Mouse (Mus musculus) liver (tissue): ENCODE results near the gene Mgat4a.

Experiments
- DNase-seq: peaks from one replicate; pipeline ENCODE4 v3.0.0-alpha.2; 2020; ENCODE audit warnings: mixed read lengths

Gene Mgat4a

GRCm38 (mm10) chr1:37495104-37495503 lies 45.7 kb downstream of the Mgat4a start:
- no peak for DNase-seq

- peak; percentile 23 for DNase-seq
Observed at GRCm38 (mm10) chr1:37491672-37492071, 49.1 kb downstream of the Mgat4a start.

- no peak for DNase-seq
Observed at GRCm38 (mm10) chr1:37490691-37491212, 50.1 kb downstream of the Mgat4a start.

- no peak for DNase-seq
Observed at GRCm38 (mm10) chr1:37488531-37488930, 52.3 kb downstream of the Mgat4a start.

- DNase-seq = no peak
Observed at GRCm38 (mm10) chr1:37486994-37487393, 53.8 kb downstream of the Mgat4a start.

GRCm38 (mm10) chr1:37486439-37486838 lies 54.4 kb downstream of the Mgat4a start:
- no peak for DNase-seq

GRCm38 (mm10) chr1:37484612-37485011 lies 56.2 kb downstream of the Mgat4a start:
- DNase-seq = no peak

GRCm38 (mm10) chr1:37481331-37481730 lies 59.5 kb downstream of the Mgat4a start:
- DNase-seq = peak; percentile 59

GRCm38 (mm10) chr1:37480731-37481130 lies 60.1 kb downstream of the Mgat4a start:
- no peak for DNase-seq

- peak; percentile 63 for DNase-seq
Observed at GRCm38 (mm10) chr1:37479759-37480158, 61.1 kb downstream of the Mgat4a start.

GRCm38 (mm10) chr1:37479074-37479473 lies 61.7 kb downstream of the Mgat4a start:
- DNase-seq = peak; percentile 83

GRCm38 (mm10) chr1:37478416-37478815 lies 62.4 kb downstream of the Mgat4a start:
- DNase-seq = peak; percentile 71

- peak; percentile 39 for DNase-seq
Observed at GRCm38 (mm10) chr1:37477928-37478327, 62.9 kb downstream of the Mgat4a start.

- no peak for DNase-seq
Observed at GRCm38 (mm10) chr1:37477250-37477649, 63.6 kb downstream of the Mgat4a start.

- no peak for DNase-seq
Observed at GRCm38 (mm10) chr1:37475312-37475711, 65.5 kb downstream of the Mgat4a start.

- no peak for DNase-seq
Observed at GRCm38 (mm10) chr1:37474634-37475190, 66.1 kb downstream of the Mgat4a start.

- no peak for DNase-seq
Observed at GRCm38 (mm10) chr1:37474046-37474445, 66.8 kb downstream of the Mgat4a start.

GRCm38 (mm10) chr1:37473251-37473650 lies 67.6 kb downstream of the Mgat4a start:
- no peak for DNase-seq

- DNase-seq = no peak
Observed at GRCm38 (mm10) chr1:37471179-37472148, 69.4 kb downstream of the Mgat4a start.

- no peak for DNase-seq
Observed at GRCm38 (mm10) chr1:37469007-37469406, 71.8 kb downstream of the Mgat4a start.

GRCm38 (mm10) chr1:37467806-37468205 lies 73.0 kb downstream of the Mgat4a start:
- DNase-seq = no peak

- no peak for DNase-seq
Observed at GRCm38 (mm10) chr1:37466322-37466995, 74.4 kb downstream of the Mgat4a start.

GRCm38 (mm10) chr1:37464878-37465452 lies 75.9 kb downstream of the Mgat4a start:
- DNase-seq = no peak
